8 mouse cellular contexts compared by ENCODE assay signal in genomic region chr4:149172083-149172482, GRCm38 (mm10). TPM values are rescaled to one million over a fixed set of nuclear protein-coding genes. Genes with fewer than 3 reads are reported as not detected.
DNase-seq lines count a peak whose midpoint lies in the region; ATAC-seq lines count a peak whose summit lies in the region.

No protein-coding gene starts in this region.

- no peaks in the 10 kb centered on the region for H3K4me1 ChIP-seq in forebrain, embryonic 16.5 days (replicated peaks; ENCODE audit: control insufficient read depth, insufficient read depth, low read length)
- peaks cover 6% of the 10 kb centered on the region; the same call in 1 of the 2 replicates for H3K4me1 ChIP-seq in forebrain, embryonic 13.5 days
- H3K4me1 ChIP-seq in heart, embryonic 13.5 days: peaks cover 23% of the 10 kb centered on the region
- H3K4me1 ChIP-seq in lung, embryonic 15.5 days: peaks cover 13% of the 10 kb centered on the region

- WGBS in forebrain, embryonic 16.5 days: 91% methylated on average over 5 of the region's 5 CpGs
- 92% methylated on average over 5 of the region's 5 CpGs for WGBS in forebrain, embryonic 13.5 days
- 83% methylated on average over 5 of the region's 5 CpGs for WGBS in heart, embryonic 13.5 days
- WGBS in lung, embryonic 15.5 days: 80% methylated on average over 5 of the region's 5 CpGs

- peak; percentile 88 for DNase-seq in NIH3T3 (ENCODE audit: low read depth)
- no peak for DNase-seq in cerebellum, postnatal 10 days
- no peak for DNase-seq in cerebellum, postnatal 14 days
- DNase-seq in spleen, postnatal 4 days (ENCODE audit: low spot score in 2 of 2): no peak

- no peak overlapping the region for H3K4me2 ChIP-seq in forebrain, embryonic 16.5 days (ENCODE audit: low read length)
- no peak overlapping the region for H3K4me2 ChIP-seq in forebrain, embryonic 13.5 days
- no peak overlapping the region for H3K4me2 ChIP-seq in heart, embryonic 13.5 days
- no peak overlapping the region for H3K4me2 ChIP-seq in lung, embryonic 15.5 days

- no peak overlapping the region for H3K9ac ChIP-seq in forebrain, embryonic 16.5 days (replicated peaks; ENCODE audit: low read depth, low read length)
- H3K9ac ChIP-seq in forebrain, embryonic 13.5 days: no peak overlapping the region
- H3K9ac ChIP-seq in heart, embryonic 13.5 days: 0 out of 2 replicates have a peak overlapping the region, but pooled peaks have one; percentile 28
- no peak overlapping the region for H3K9ac ChIP-seq in lung, embryonic 15.5 days

- peaks cover 3% of the 10 kb centered on the region for H3K36me3 ChIP-seq in forebrain, embryonic 16.5 days (ENCODE audit: control insufficient read depth, insufficient read depth)
- peaks cover 18% of the 10 kb centered on the region for H3K36me3 ChIP-seq in forebrain, embryonic 13.5 days (ENCODE audit: poor library complexity, severe bottlenecking)
- peaks cover 13% of the 10 kb centered on the region; the same call in 1 of the 2 replicates for H3K36me3 ChIP-seq in heart, embryonic 13.5 days
- no peaks in the 10 kb centered on the region for H3K36me3 ChIP-seq in lung, embryonic 15.5 days

- H3K9me3 ChIP-seq in forebrain, embryonic 16.5 days (ENCODE audit: control insufficient read depth, low read length): no peaks in the 10 kb centered on the region
- H3K9me3 ChIP-seq in forebrain, embryonic 13.5 days (replicated peaks): no peaks in the 10 kb centered on the region
- no peaks in the 10 kb centered on the region for H3K9me3 ChIP-seq in heart, embryonic 13.5 days
- no peaks in the 10 kb centered on the region for H3K9me3 ChIP-seq in lung, embryonic 15.5 days

- H3K27me3 ChIP-seq in forebrain, embryonic 16.5 days (replicated peaks; ENCODE audit: control insufficient read depth, insufficient read depth, low read length): no peaks in the 10 kb centered on the region
- H3K27me3 ChIP-seq in forebrain, embryonic 13.5 days: no peaks in the 10 kb centered on the region
- H3K27me3 ChIP-seq in heart, embryonic 13.5 days (replicated peaks): no peaks in the 10 kb centered on the region
- H3K27me3 ChIP-seq in lung, embryonic 15.5 days: no peaks in the 10 kb centered on the region

- no peak for ATAC-seq in forebrain, embryonic 16.5 days
- no peak for ATAC-seq in forebrain, embryonic 13.5 days
- ATAC-seq in heart, embryonic 13.5 days (ENCODE audit: extremely low read depth, insufficient number of reproducible peaks, low FRiP score, low TSS enrichment): no peak
- no peak for ATAC-seq in lung, embryonic 15.5 days (ENCODE audit: borderline replicate concordance, extremely low read depth, low FRiP score, low TSS enrichment)

- H3K4me3 ChIP-seq in forebrain, embryonic 16.5 days (replicated peaks; ENCODE audit: low read length): no peak overlapping the region
- no peak overlapping the region for H3K4me3 ChIP-seq in forebrain, embryonic 13.5 days
- no peak overlapping the region for H3K4me3 ChIP-seq in heart, embryonic 13.5 days
- H3K4me3 ChIP-seq in lung, embryonic 15.5 days: no peak overlapping the region

- H3K27ac ChIP-seq in forebrain, embryonic 16.5 days (ENCODE audit: low read length): peak overlapping the region; percentile 5; the same call in 1 of the 2 replicates
- H3K27ac ChIP-seq in forebrain, embryonic 13.5 days: no peak overlapping the region
- H3K27ac ChIP-seq in heart, embryonic 13.5 days (replicated peaks): peak overlapping the region; percentile 62
- H3K27ac ChIP-seq in lung, embryonic 15.5 days: peak overlapping the region; percentile 70

RNA-seq across cellular contexts. Expression of gene Pgd, which starts 5.5 kb away (rescaled TPM):
- 94.6 and 94.7 TPM in 2 replicates for polyA plus RNA-seq in forebrain, embryonic 16.5 days (2015; fragmentation: Nextera tagmentation; extraction: Ambion mirVana)
- 96.4 and 107 TPM in 2 replicates for polyA plus RNA-seq in forebrain, embryonic 13.5 days (2015; fragmentation: Nextera tagmentation; extraction: Ambion mirVana)
- polyA plus RNA-seq in heart, embryonic 13.5 days (2015; fragmentation: Nextera tagmentation; extraction: Ambion mirVana): 77.3 and 86.6 TPM in 2 replicates
- polyA plus RNA-seq in lung, embryonic 15.5 days (2015; fragmentation: Nextera tagmentation; extraction: Ambion mirVana): 117 TPM in 2 replicates

RNA-seq across cellular contexts. Expression of gene Cenps, which starts 34.7 kb away (rescaled TPM):
- polyA plus RNA-seq in forebrain, embryonic 16.5 days (2015; fragmentation: Nextera tagmentation; extraction: Ambion mirVana): 22.2 and 24.9 TPM in 2 replicates
- polyA plus RNA-seq in forebrain, embryonic 13.5 days (2015; fragmentation: Nextera tagmentation; extraction: Ambion mirVana): 38.7 and 40.7 TPM in 2 replicates
- 23.2 and 25.6 TPM in 2 replicates for polyA plus RNA-seq in heart, embryonic 13.5 days (2015; fragmentation: Nextera tagmentation; extraction: Ambion mirVana)
- 36.2 and 40.7 TPM in 2 replicates for polyA plus RNA-seq in lung, embryonic 15.5 days (2015; fragmentation: Nextera tagmentation; extraction: Ambion mirVana)

RNA-seq across cellular contexts. Expression of gene Cort, which starts 45.5 kb away (rescaled TPM):
- 1.4 and 1.8 TPM in 2 replicates for polyA plus RNA-seq in forebrain, embryonic 16.5 days (2015; fragmentation: Nextera tagmentation; extraction: Ambion mirVana)
- polyA plus RNA-seq in forebrain, embryonic 13.5 days (2015; fragmentation: Nextera tagmentation; extraction: Ambion mirVana): 0.28 TPM in 1 of 2 replicates, not detected in the other
- not detected in 2 replicates for polyA plus RNA-seq in heart, embryonic 13.5 days (2015; fragmentation: Nextera tagmentation; extraction: Ambion mirVana)
- polyA plus RNA-seq in lung, embryonic 15.5 days (2015; fragmentation: Nextera tagmentation; extraction: Ambion mirVana): 0.39 TPM in 1 of 2 replicates, not detected in the other
